Mouse (Mus musculus) neural tube, embryonic 13.5 days (tissue): ENCODE measurements at regions not wholly inside any gene's neighbourhood (a gene's known extent, or its start where the extent isn't known, plus 50 kb on each side); places are given as distances from the start of the nearest gene placed in this dataset.
A peak's percentile ranks its signal among the peaks of the same experiment; 100 is the strongest.
"Not testable (repeated sequence)": the region's sequence is repeated elsewhere in the genome, so short reads cannot be mapped to it uniquely, and the experiment has no call there.

Experiments
- ATAC-seq: fragments of 200-750 bp; cut with Nextera tagmentation; 2 replicates; pipeline ENCODE4 v1.8.0; 2017; ENCODE audit warnings: low read depth, mild to moderate bottlenecking, moderate TSS enrichment, moderate library complexity
- H3K27ac ChIP-seq: fragments of 300-500 bp; sonication (generic); replicated peaks from 2 replicates; pipeline ENCODE4 v1.5.1; 2015; ENCODE audit warnings: moderate library complexity, mild to moderate bottlenecking, inconsistent platforms
- H3K27me3 ChIP-seq: fragments of 300-500 bp; sonication (generic); 2 replicates; pipeline ENCODE4 v1.6.1; 2015; ENCODE audit warnings: mild to moderate bottlenecking, inconsistent platforms
- H3K36me3 ChIP-seq: fragments of 300-500 bp; sonication (generic); 2 replicates; pipeline ENCODE4 v1.6.1; 2015; ENCODE audit warnings: mild to moderate bottlenecking, inconsistent platforms
- H3K4me1 ChIP-seq: fragments of 300-500 bp; sonication (generic); replicated peaks from 2 replicates; pipeline ENCODE4 v1.6.1; 2015; ENCODE audit warnings: inconsistent platforms
- H3K4me2 ChIP-seq: fragments of 300-500 bp; sonication (generic); 2 replicates; pipeline ENCODE4 v1.6.1; 2015; ENCODE audit warnings: inconsistent platforms, mild to moderate bottlenecking, moderate library complexity
- H3K4me3 ChIP-seq: fragments of 300-500 bp; sonication (generic); 2 replicates; pipeline ENCODE4 v1.5.1; 2015; ENCODE audit warnings: mild to moderate bottlenecking, inconsistent platforms
- H3K9ac ChIP-seq: fragments of 300-500 bp; sonication (generic); 2 replicates; pipeline ENCODE4 v1.6.1; 2015; ENCODE audit warnings: moderate library complexity, mild to moderate bottlenecking, inconsistent platforms
- H3K9me3 ChIP-seq: fragments of 300-500 bp; sonication (generic); 2 replicates; pipeline ENCODE4 v1.6.1; 2016; ENCODE audit warnings: inconsistent platforms
- WGBS: fragments of 180-500 bp; shearing (Covaris S2); methylation state at CpG from one replicate; pipeline ENCODE4 v1.1.7; 2015; 5-methylcytosine and 5-hydroxymethylcytosine counted together

- Histone ChIP-seq H3K9me3 (no peaks in the 10 kb centered on the region), H3K4me2 (no peak overlapping the region), H3K4me1 (peaks cover 2% of the 10 kb centered on the region; the same call in 1 of the 2 replicates), H3K27me3 (no peaks in the 10 kb centered on the region), H3K4me3 (no peak overlapping the region), H3K36me3 (no peaks in the 10 kb centered on the region), H3K9ac (no peak overlapping the region), H3K27ac (no peak overlapping the region)
- ATAC-seq = no peak
Observed at GRCm38 (mm10) chr12:46393769-46394168, 425.0 kb downstream of the Nova1 start.

DNA sequence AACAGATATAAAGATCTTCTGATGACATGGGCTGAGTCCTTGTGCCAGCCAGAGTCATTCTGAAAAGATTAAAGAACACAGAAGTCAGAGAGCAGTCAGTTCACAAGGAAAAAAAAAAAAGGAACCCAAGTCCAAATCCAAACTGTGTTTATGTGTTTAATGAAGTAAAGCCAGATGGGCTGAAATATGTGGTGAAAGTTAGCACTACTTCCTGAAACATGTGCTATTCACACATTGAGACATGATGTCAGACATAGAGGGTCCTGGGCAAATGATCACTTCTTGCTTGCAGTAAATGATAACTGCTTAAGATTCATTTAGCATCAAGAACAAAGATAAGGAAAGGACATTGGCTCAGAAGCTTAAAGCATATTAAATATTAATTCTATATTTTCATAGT, 439.8 kb downstream of the Nova1 start:
- Histone ChIP-seq H3K36me3 (no peaks in the 10 kb centered on the region), H3K27ac (no peak overlapping the region), H3K4me1 (no peaks in the 10 kb centered on the region)

DNA sequence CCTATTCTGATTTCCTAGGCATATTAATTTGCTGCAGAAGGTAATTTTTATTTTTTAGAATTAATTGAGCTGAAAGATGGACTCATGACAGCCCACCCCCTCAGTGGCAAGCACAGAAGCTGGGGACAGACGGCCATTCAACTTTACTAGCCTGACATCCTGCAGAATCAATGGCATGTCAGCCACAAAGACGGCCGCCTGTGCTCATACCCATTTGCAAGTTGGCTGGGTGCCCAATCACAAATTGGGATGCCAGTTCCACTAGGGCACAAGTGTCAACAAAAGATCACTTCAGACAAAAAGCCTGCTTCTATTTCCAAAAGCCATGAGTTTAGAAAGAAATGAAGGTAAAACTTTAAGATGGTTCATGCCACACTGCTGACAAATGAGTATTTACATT, 447.0 kb downstream of the Nova1 start:
- peak; percentile 86 for ATAC-seq
- H3K9me3 ChIP-seq = no peaks in the 10 kb centered on the region
- no peaks in the 10 kb centered on the region for H3K27me3 ChIP-seq
- H3K4me2 ChIP-seq = no peak overlapping the region
- no peaks in the 10 kb centered on the region for H3K36me3 ChIP-seq
- no peak overlapping the region for H3K4me3 ChIP-seq
- peaks cover 9% of the 10 kb centered on the region for H3K4me1 ChIP-seq
- 1% methylated on average over 3 of the region's 3 CpGs for WGBS
- H3K9ac ChIP-seq = no peak overlapping the region
- H3K27ac ChIP-seq = no peak overlapping the region

More for the DNA sequence above, 439.8 kb downstream of the Nova1 start:
- Histone ChIP-seq H3K27me3 (no peaks in the 10 kb centered on the region), H3K9me3 (no peaks in the 10 kb centered on the region), H3K4me3 (no peak overlapping the region), H3K4me2 (no peak overlapping the region), H3K9ac (no peak overlapping the region)
- ATAC-seq = no peak

- Histone ChIP-seq H3K27me3 (no peaks in the 10 kb centered on the region), H3K4me2 (no peak overlapping the region), H3K36me3 (no peaks in the 10 kb centered on the region), H3K27ac (no peak overlapping the region), H3K4me1 (no peaks in the 10 kb centered on the region), H3K9me3 (no peaks in the 10 kb centered on the region), H3K4me3 (no peak overlapping the region), H3K9ac (no peak overlapping the region)
- no peak for ATAC-seq
- 94% methylated on average over 1 of the region's 1 CpGs for whole genome bisulfite sequencing
Observed at GRCm38 (mm10) chr12:46333376-46333775, 485.4 kb downstream of the Nova1 start.

GRCm38 (mm10) chr12:46327865-46328264, 490.9 kb downstream of the Nova1 start:
- ATAC-seq = no peak
- no peaks in the 10 kb centered on the region for H3K4me1 ChIP-seq
- H3K27ac ChIP-seq = no peak overlapping the region
- no peaks in the 10 kb centered on the region for H3K27me3 ChIP-seq
- H3K9me3 ChIP-seq = no peaks in the 10 kb centered on the region
- no peaks in the 10 kb centered on the region for H3K36me3 ChIP-seq
- 83% methylated on average over 1 of the region's 1 CpGs for WGBS
- H3K4me3 ChIP-seq = no peak overlapping the region
- H3K4me2 ChIP-seq = no peak overlapping the region
- no peak overlapping the region for H3K9ac ChIP-seq

- Histone ChIP-seq H3K4me3 (no peak overlapping the region), H3K4me2 (no peak overlapping the region), H3K27ac (no peak overlapping the region), H3K27me3 (no peaks in the 10 kb centered on the region), H3K9me3 (no peaks in the 10 kb centered on the region), H3K36me3 (no peaks in the 10 kb centered on the region), H3K4me1 (no peaks in the 10 kb centered on the region), H3K9ac (no peak overlapping the region)
- ATAC-seq = no peak
- WGBS = 65% methylated on average over 3 of the region's 3 CpGs
Observed at GRCm38 (mm10) chr12:46323276-46323675, 495.5 kb downstream of the Nova1 start.

GRCm38 (mm10) chr12:46303136-46303797, 515.5 kb downstream of the Nova1 start:
- Histone ChIP-seq H3K4me2 (no peak overlapping the region), H3K4me1 (no peaks in the 10 kb centered on the region), H3K4me3 (no peak overlapping the region), H3K9ac (no peak overlapping the region), H3K36me3 (no peaks in the 10 kb centered on the region), H3K27ac (no peak overlapping the region), H3K9me3 (no peaks in the 10 kb centered on the region), H3K27me3 (no peaks in the 10 kb centered on the region)
- WGBS = 61% methylated on average over 5 of the region's 5 CpGs
- ATAC-seq = no peak

GRCm38 (mm10) chr12:46298926-46299325, 519.8 kb downstream of the Nova1 start:
- ATAC-seq = no peak
- Histone ChIP-seq H3K4me1 (no peaks in the 10 kb centered on the region), H3K27ac (no peak overlapping the region), H3K4me2 (no peak overlapping the region), H3K36me3 (no peaks in the 10 kb centered on the region), H3K4me3 (no peak overlapping the region), H3K9me3 (no peaks in the 10 kb centered on the region), H3K9ac (no peak overlapping the region), H3K27me3 (no peaks in the 10 kb centered on the region)
- WGBS = 85% methylated on average over 5 of the region's 5 CpGs

DNA sequence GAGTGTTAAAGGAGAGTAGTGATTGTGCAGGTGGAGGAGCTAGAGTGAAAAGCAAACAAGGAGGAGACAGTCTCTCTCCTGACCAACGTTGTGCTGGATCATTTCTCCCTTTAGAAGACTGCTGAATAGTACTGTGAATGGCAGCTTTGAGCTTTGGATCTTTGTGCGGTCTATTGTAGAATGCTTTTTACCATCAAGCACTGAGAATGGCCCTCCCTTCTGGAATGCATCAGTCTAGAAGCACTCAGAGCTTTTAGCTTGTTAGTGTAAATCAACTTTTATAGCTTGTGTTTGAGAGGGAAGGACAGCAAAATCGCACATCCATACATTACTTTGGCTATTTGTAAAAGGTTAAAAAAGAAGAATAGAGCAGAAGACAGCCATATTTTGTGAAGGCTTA, 534.2 kb downstream of the Nova1 start:
- Histone ChIP-seq H3K27me3 (no peaks in the 10 kb centered on the region), H3K4me3 (no peak overlapping the region), H3K9ac (no peak overlapping the region), H3K4me1 (peaks cover 4% of the 10 kb centered on the region; the same call in 1 of the 2 replicates), H3K9me3 (no peaks in the 10 kb centered on the region), H3K27ac (no peak overlapping the region), H3K36me3 (no peaks in the 10 kb centered on the region), H3K4me2 (no peak overlapping the region)
- 20% methylated on average over 3 of the region's 3 CpGs for WGBS
- peak; percentile 15; the same call in 1 of the 2 replicates for ATAC-seq

DNA sequence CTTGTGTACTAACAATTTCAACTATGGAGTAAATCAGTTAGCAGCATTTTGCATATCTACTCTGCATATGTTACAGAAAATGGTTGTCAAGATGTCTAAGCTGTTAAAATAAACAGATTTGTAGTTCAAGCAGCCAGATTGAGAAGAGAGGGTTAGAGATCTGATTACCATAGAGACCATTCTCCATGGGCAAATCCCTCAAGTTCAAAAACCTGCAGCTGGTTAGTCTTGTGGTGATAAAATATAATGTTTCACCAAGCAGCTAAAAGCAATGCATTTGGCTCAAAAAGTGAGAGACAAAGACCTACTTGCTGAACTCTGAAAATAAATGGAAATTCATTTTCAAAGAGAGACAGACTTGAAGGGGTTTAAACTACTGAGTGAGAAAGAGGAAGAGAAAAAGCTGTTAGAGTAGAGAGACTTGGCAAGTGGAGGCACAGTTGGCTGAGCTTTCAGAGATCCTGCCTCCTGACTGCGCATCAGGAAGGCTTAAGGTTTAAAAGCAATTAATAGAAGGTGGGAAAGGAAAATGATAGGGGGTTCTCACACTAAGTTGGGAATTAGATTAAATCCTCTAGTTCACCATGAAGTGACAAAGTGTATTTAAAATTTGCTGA, 570.2 kb downstream of the Nova1 start:
- Histone ChIP-seq H3K9me3 (no peaks in the 10 kb centered on the region), H3K27me3 (no peaks in the 10 kb centered on the region), H3K4me3 (no peak overlapping the region), H3K4me1 (no peaks in the 10 kb centered on the region), H3K27ac (no peak overlapping the region), H3K36me3 (no peaks in the 10 kb centered on the region), H3K4me2 (no peak overlapping the region), H3K9ac (no peak overlapping the region)
- no peak for ATAC-seq
- WGBS = 84% methylated on average over 1 of the region's 1 CpGs

DNA sequence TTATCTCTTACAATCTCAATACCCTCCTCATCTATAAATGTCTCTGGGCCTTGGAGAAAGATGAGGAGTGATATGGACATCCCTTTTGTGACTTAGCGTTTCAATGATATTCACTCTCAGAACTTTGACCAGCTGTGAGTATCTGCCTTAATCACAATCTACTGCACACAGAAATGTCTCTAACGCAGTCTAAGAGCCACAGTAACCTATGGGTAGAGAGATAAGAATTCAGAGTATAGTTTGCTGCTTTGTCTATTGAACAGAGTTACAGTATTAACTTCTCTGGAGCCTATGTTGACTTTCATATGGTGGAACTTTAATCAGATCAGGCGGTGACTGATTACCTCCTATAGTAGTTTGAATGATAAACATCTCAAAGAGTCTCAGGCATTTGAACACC, 573.8 kb downstream of the Nova1 start:
- 92% methylated on average over 3 of the region's 3 CpGs for WGBS
- H3K36me3 ChIP-seq = no peaks in the 10 kb centered on the region
- no peaks in the 10 kb centered on the region for H3K9me3 ChIP-seq
- H3K27ac ChIP-seq = no peak overlapping the region
- no peak overlapping the region for H3K9ac ChIP-seq
- no peak overlapping the region for H3K4me2 ChIP-seq
- H3K27me3 ChIP-seq = no peaks in the 10 kb centered on the region
- H3K4me1 ChIP-seq = no peaks in the 10 kb centered on the region
- no peak for ATAC-seq
- no peak overlapping the region for H3K4me3 ChIP-seq

DNA sequence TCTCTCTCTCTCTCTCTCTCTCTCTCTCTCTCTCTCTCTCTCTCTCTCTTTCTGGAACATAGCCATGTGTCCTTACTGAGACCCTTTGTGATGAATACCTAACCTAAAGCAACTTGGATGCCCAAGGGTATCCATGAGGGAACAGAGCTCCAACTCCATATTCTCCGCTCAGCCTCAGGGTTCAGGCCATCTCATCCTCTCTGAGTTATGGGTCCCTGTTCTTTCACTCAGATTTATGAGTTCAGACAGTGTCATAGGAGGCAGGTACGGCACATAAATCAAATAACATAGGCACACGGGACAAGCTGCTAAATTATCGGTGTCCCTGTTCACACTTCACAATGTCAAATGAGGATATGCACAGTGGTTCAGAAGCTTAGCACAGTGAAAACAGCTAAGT, 586.4 kb downstream of the Nova1 start:
- 73% methylated on average over 4 of the region's 4 CpGs for WGBS
- Histone ChIP-seq H3K9ac (no peak overlapping the region), H3K27me3 (no peaks in the 10 kb centered on the region), H3K27ac (no peak overlapping the region), H3K36me3 (no peaks in the 10 kb centered on the region), H3K4me1 (no peaks in the 10 kb centered on the region), H3K9me3 (no peaks in the 10 kb centered on the region), H3K4me3 (no peak overlapping the region), H3K4me2 (no peak overlapping the region)
- ATAC-seq = peak; percentile 43; the same call in 1 of the 2 replicates

DNA sequence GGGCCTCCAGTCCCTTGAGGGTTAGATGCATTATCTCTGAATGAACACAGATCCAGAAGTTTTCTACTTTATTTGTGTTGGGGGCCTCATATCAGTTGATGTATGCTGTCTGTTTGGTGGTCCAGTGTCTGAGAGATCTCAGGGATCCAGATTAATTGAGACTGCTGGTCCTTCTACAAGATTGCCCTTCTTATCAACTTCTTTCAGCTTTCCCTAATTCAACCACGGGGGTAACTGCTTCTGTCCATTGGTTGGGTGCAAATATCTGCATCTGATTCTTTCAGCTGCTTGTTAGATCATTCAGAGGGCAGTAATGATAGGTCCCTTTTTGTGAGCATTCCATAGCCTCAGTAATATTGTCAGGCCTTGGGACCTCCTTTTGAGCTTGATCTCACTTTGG, 603.4 kb downstream of the Nova1 start:
- not testable (repeated sequence) for H3K27me3 ChIP-seq, H3K9ac ChIP-seq, H3K36me3 ChIP-seq, H3K27ac ChIP-seq, H3K9me3 ChIP-seq, H3K4me2 ChIP-seq, H3K4me1 ChIP-seq, ATAC-seq, H3K4me3 ChIP-seq
- WGBS = 70% methylated on average over 1 of the region's 1 CpGs
